13 mouse cellular contexts compared by ENCODE assay signal in the genomic region with DNA sequence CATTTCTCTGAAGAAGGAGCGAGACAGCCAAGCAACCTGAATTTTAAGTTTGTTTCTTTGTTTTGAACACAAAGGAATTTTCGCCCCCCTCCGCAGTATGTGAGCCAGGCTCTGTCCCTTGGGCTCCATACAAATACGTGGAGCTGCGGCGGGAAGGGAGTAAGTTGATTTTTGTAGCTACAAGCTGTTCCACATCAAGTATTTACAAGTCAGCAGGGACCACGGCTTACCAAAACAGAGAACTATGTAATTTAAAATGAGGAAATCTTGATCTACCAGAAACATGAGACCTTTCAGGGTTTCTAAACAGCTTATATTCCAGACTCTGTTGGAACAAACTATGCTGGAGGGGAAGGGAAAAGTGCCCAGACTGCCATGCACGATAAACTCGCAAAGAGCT. TPM values are rescaled to one million over a fixed set of nuclear protein-coding genes. Genes with fewer than 3 reads are reported as not detected.
A peak's percentile ranks its signal among the peaks of the same experiment; 100 is the strongest.
DNase-seq lines count a peak whose midpoint lies in the region; ATAC-seq and TF ChIP-seq lines count a peak whose summit lies in the region.
"Had no signal": no experiment of that assay in that cellular context is flagged by ENCODE, and none has a peak within 500 bp of the region (broad histone marks: within the 10 kb centered on the region; RNA-seq: fewer than 3 reads in every experiment).

No protein-coding gene starts in this region.

- TF ChIP-seq CTCF in gastrocnemius, adult 2 months (IDR thresholded peaks at IDR 0.05) = no peak

- no peaks in the 10 kb centered on the region for H3K27me3 ChIP-seq in limb, embryonic 11.5 days (ENCODE audit: control insufficient read depth, insufficient read depth, low read length)
- H3K27me3 ChIP-seq: Patski had no signal

- no peak overlapping the region for H3K9ac ChIP-seq in limb, embryonic 11.5 days (ENCODE audit: low read length)
- H3K9ac ChIP-seq: forebrain, postnatal 0 days; lung, embryonic 14.5 days had no signal

- intact Hi-C loops in gastrocnemius, adult 2 months (cut with DNase I) = no loop called here

- H3K27ac ChIP-seq in gastrocnemius, adult 2 months = peak overlapping the region; percentile 72
- H3K27ac ChIP-seq in limb, embryonic 11.5 days (replicated peaks; ENCODE audit: low read depth, low read length) = peak overlapping the region; percentile 66
- H3K27ac ChIP-seq: heart, adult 2 months had no signal

- no peaks in the 10 kb centered on the region for H3K36me3 ChIP-seq in limb, embryonic 11.5 days (ENCODE audit: control insufficient read depth, insufficient read depth, low read length)

- no peaks in the 10 kb centered on the region for H3K9me3 ChIP-seq in limb, embryonic 11.5 days (ENCODE audit: control insufficient read depth, low read length)

- no peak overlapping the region for H3K4me3 ChIP-seq in gastrocnemius, adult 2 months
- no peak overlapping the region for H3K4me3 ChIP-seq in limb, embryonic 11.5 days (ENCODE audit: low read depth, low read length)
- H3K4me3 ChIP-seq: heart, adult 2 months had no signal

- no peak overlapping the region for H3K4me2 ChIP-seq in limb, embryonic 11.5 days (ENCODE audit: low read depth, severe bottlenecking)
- H3K4me2 ChIP-seq: lung, embryonic 14.5 days had no signal

- DNase-seq in gastrocnemius, adult 2 months = no peak
- DNase-seq in gastrocnemius, postnatal 10 days = no peak
- DNase-seq in ZHBTc4 (ENCODE audit: low read depth, low spot score) = peak; percentile 50
- peak; percentile 69 for DNase-seq in kidney, adult 11 months
- no peak for DNase-seq in limb, embryonic 11.5 days (ENCODE audit: low spot score)
- no peak for DNase-seq in adrenal gland, adult 2 months
- DNase-seq in frontal cortex, adult 2 months (ENCODE audit: extremely low spot score in 1 of 2, low spot score in 1 of 2) = no peak
- no peak for DNase-seq in embryo, embryonic 10.5 days (ENCODE audit: low spot score)
- DNase-seq: forebrain, postnatal 0 days; heart, adult 2 months; lung, embryonic 14.5 days had no signal

- WGBS in limb, embryonic 11.5 days = 64% methylated on average over 9 of the region's 9 CpGs

- no peak for ATAC-seq in limb, embryonic 11.5 days (ENCODE audit: insufficient number of reproducible peaks, low FRiP score, low TSS enrichment, low read depth)
- ATAC-seq: forebrain, postnatal 0 days had no signal

- H3K4me1 ChIP-seq in limb, embryonic 11.5 days (ENCODE audit: control insufficient read depth, insufficient read depth, low read length) = 0 out of 2 replicates have a peak, but pooled peaks cover 4% of the 10 kb centered on the region

RNA-seq across cellular contexts. Expression of a gene that starts 11.7 kb away (rescaled TPM):
- total RNA-seq in gastrocnemius, adult 2 months (2021) = 1 to 10 TPM; 7.1 to 7.7 TPM
- total RNA-seq in gastrocnemius, postnatal 10 days (2021) = 10 to 100 TPM; 31.9 to 39.8 TPM
- 146 and 157 TPM in 2 replicates for polyA plus RNA-seq in limb, embryonic 11.5 days (2014; fragmentation: Nextera tagmentation; extraction: Ambion mirVana)
- total RNA-seq in adrenal gland, adult 2 months (2021) = 100 to 1,000 TPM; 270 to 284 TPM
- polyA plus RNA-seq in adrenal gland, adult 2 months (2012; rRNA removed) = 205 and 318 TPM in 2 replicates
- 5.8 and 10.6 TPM in 2 replicates for polyA plus RNA-seq in frontal cortex, adult 2 months (2012; rRNA removed)

RNA-seq across cellular contexts. Expression of a gene that starts 37.0 kb away (rescaled TPM):
- 1 to 10 TPM in 1 of 2 experiments, under 1 TPM in 1; 0.31 to 1.2 TPM for total RNA-seq in gastrocnemius, adult 2 months (2021)
- 1 to 10 TPM; 1.7 to 2.0 TPM for total RNA-seq in gastrocnemius, postnatal 10 days (2021)
- 0.10 and 0.11 TPM in 2 replicates for polyA plus RNA-seq in limb, embryonic 11.5 days (2014; fragmentation: Nextera tagmentation; extraction: Ambion mirVana)
- under 1 TPM; 0.43 to 0.86 TPM for total RNA-seq in adrenal gland, adult 2 months (2021)
- 2.4 and 8.5 TPM in 2 replicates for polyA plus RNA-seq in adrenal gland, adult 2 months (2012; rRNA removed)
- polyA plus RNA-seq in frontal cortex, adult 2 months (2012; rRNA removed) = 0.69 and 0.90 TPM in 2 replicates
- total RNA-seq: monocyte, adult 5-6 weeks had no signal

RNA-seq across cellular contexts. Expression of a gene that starts 56.4 kb away (rescaled TPM):
- not detected for total RNA-seq in gastrocnemius, adult 2 months (2021)
- 1 to 10 TPM; 2.5 to 4.6 TPM for total RNA-seq in gastrocnemius, postnatal 10 days (2021)
- polyA plus RNA-seq in limb, embryonic 11.5 days (2014; fragmentation: Nextera tagmentation; extraction: Ambion mirVana) = 33.4 and 37.2 TPM in 2 replicates
- total RNA-seq in adrenal gland, adult 2 months (2021) = under 1 TPM; 0.73 to 0.78 TPM
- polyA plus RNA-seq in adrenal gland, adult 2 months (2012; rRNA removed) = 2.8 and 5.2 TPM in 2 replicates
- polyA plus RNA-seq in frontal cortex, adult 2 months (2012; rRNA removed) = 0.62 and 1.3 TPM in 2 replicates
- total RNA-seq: monocyte, adult 5-6 weeks had no signal

Comparison
In these comparisons a context has a peak if more than half of its experiments do, and no peak if none do; other contexts are left out.
1. DNase-seq: peak in ZHBTc4 (single experiment) and kidney, adult 11 months (single experiment); none in gastrocnemius, adult 2 months (single experiment), gastrocnemius, postnatal 10 days (single experiment), limb, embryonic 11.5 days (single experiment), adrenal gland, adult 2 months (single experiment), frontal cortex, adult 2 months (0 of 2) and embryo, embryonic 10.5 days (single experiment).
2. RNA of a gene that starts 11.7 kb away (total RNA-seq): 270 to 284 TPM in adrenal gland, adult 2 months; 31.9 to 39.8 TPM in gastrocnemius, postnatal 10 days and 7.1 to 7.7 TPM in gastrocnemius, adult 2 months; every median in the first group is over 4 times any median in the second.